Mouse (Mus musculus) liver, adult 2 months (tissue): ENCODE results near the gene Lcn11. TPM values are rescaled to one million over a fixed set of nuclear protein-coding genes. Genes with fewer than 3 reads are reported as not detected.
"Not testable (repeated sequence)": the region's sequence is repeated elsewhere in the genome, so short reads cannot be mapped to it uniquely, and the experiment has no call there.

Source experiments
- DNase-seq: peaks from one replicate; pipeline ENCODE4 v3.0.0-alpha.2; 2011; ENCODE audit warnings: low read depth, low spot score; ENCODE audit errors: extremely low read depth
- H3K27ac ChIP-seq: fragments of 200-500 bp; replicated peaks from 2 replicates; pipeline ENCODE4 v1.5.1; 2012; ENCODE audit warnings: low read depth, mild to moderate bottlenecking, control low read depth, inconsistent platforms, low read length; ENCODE audit not compliant: insufficient read depth
- H3K27me3 ChIP-seq: fragments of 200-500 bp; 2 replicates; pipeline ENCODE4 v1.6.1; 2012; ENCODE audit warnings: mild to moderate bottlenecking, moderate library complexity, low read length, inconsistent platforms; ENCODE audit not compliant: control insufficient read depth, insufficient read depth
- H3K36me3 ChIP-seq: fragments of 200-500 bp; 2 replicates; pipeline ENCODE4 v1.6.1; 2012; ENCODE audit warnings: low read length, inconsistent platforms; ENCODE audit not compliant: control insufficient read depth, insufficient read depth
- H3K4me1 ChIP-seq: fragments of 200-500 bp; 2 replicates; pipeline ENCODE4 v1.6.1; 2011; ENCODE audit warnings: low read length; ENCODE audit not compliant: control insufficient read depth, insufficient read depth
- H3K4me3 ChIP-seq: fragments of 200-500 bp; 2 replicates; pipeline ENCODE4 v1.5.1; 2011; ENCODE audit warnings: low read depth, mild to moderate bottlenecking, control low read depth, low read length, moderate library complexity; ENCODE audit not compliant: insufficient read depth
- H3K79me2 ChIP-seq: fragments of 200-500 bp; 2 replicates; pipeline ENCODE4 v1.6.1; 2012; ENCODE audit warnings: inconsistent platforms, mild to moderate bottlenecking, low read length, moderate library complexity; ENCODE audit not compliant: control insufficient read depth, insufficient read depth
- H3K9ac ChIP-seq: fragments of 200-500 bp; 2 replicates; pipeline ENCODE4 v1.6.1; 2012; ENCODE audit warnings: low read depth, mild to moderate bottlenecking, control low read depth, inconsistent platforms, low read length
- CTCF ChIP-seq: fragments of 200-500 bp; IDR thresholded peaks from 2 replicates; pipeline ENCODE4 v1.5.1; 2011; ENCODE audit warnings: low read depth, low read length, control low read depth
- POLR2A ChIP-seq: fragments of 200-500 bp; IDR thresholded peaks from 2 replicates; pipeline ENCODE4 v1.6.1; 2011; ENCODE audit warnings: low read length, control low read depth; ENCODE audit not compliant: insufficient read depth; ENCODE audit errors: extremely low read depth
- WGBS: fragments of 180-500 bp; shearing (Covaris S2); methylation state at CpG from one replicate; pipeline ENCODE4 v1.1.7; 2018; 5-methylcytosine and 5-hydroxymethylcytosine counted together
- polyA plus RNA-seq: library from polyadenylated mRNA; depleted of rRNA; stranded (reverse); fragments of >200 nt; gene quantifications from 2 replicates; pipeline ENCODE4 v1.2.3, GENCODE M21; 2012; rRNA removed
- total RNA-seq: library from RNA; depleted of rRNA; stranded (reverse); fragments of >200 nt; gene quantifications from 2 replicates; pipeline ENCODE4 v1.2.3, GENCODE M21; 2014; rRNA removed

The Lcn11 gene
- total and polyA plus RNA-seq, 2 experiments, result not detected

DNA sequence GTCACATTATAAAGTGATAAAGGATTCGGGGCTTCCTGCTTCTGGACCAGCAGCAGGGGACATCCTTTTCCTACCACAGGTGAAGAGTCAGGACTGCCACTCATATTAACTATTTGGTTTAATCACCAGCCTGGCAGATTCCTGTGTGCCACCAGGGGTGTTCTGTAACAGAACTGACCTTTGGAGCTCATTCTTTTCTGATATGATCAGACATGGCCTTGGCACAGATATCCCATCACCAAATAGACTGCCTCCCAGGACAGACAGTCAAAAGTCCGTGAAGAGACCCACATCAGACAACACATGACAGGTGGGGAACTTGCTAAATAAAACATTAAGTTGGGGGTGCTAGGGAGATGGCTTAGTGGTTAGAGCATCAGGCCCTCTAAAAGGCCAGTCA lies 34.9 kb downstream of the Lcn11 start:
- H3K4me1 ChIP-seq, result peaks cover 5% of the 10 kb centered on the region
- no peak overlapping the region for H3K27ac ChIP-seq
- no peaks in the 10 kb centered on the region for H3K27me3 ChIP-seq
- H3K4me3 ChIP-seq, result no peak overlapping the region
- WGBS, result 38% methylated on average over 2 of the region's 2 CpGs
- H3K36me3 ChIP-seq, result no peaks in the 10 kb centered on the region
- DNase-seq, result peak; percentile 70
- no peaks in the 10 kb centered on the region for H3K79me2 ChIP-seq
- H3K9ac ChIP-seq, result no peak overlapping the region
- TF ChIP-seq CTCF (no peak), POLR2A (no peak)

DNA sequence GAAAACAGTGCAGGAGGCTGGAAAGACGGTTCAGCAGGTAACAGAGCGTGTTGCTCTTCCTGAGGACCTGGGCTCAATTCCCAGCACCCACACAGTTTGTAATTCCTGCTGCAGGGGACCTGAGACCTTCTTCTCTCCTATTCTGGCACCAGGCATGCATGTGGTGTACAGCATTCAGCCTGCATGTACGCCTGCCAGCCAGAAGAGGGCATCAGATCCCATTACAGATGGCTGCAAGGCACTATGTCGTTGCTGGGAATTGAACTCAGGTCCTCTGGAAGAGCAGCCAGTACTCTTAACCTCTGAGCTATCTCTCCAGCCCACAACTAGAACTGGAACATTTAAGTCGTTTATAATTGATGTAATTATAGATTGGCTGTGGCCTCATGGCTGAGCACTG lies 36.5 kb downstream of the Lcn11 start:
- no peak overlapping the region for H3K27ac ChIP-seq
- no peaks in the 10 kb centered on the region for H3K79me2 ChIP-seq
- no peak overlapping the region for H3K9ac ChIP-seq
- no peak for DNase-seq
- H3K36me3 ChIP-seq, result no peaks in the 10 kb centered on the region
- peak; percentile 42; the same call in 1 of the 2 replicates for TF ChIP-seq CTCF
- TF ChIP-seq POLR2A, result no peak
- no peak overlapping the region for H3K4me3 ChIP-seq
- peaks cover 5% of the 10 kb centered on the region for H3K4me1 ChIP-seq
- WGBS, result 92% methylated on average over 5 of the region's 5 CpGs
- no peaks in the 10 kb centered on the region for H3K27me3 ChIP-seq

DNA sequence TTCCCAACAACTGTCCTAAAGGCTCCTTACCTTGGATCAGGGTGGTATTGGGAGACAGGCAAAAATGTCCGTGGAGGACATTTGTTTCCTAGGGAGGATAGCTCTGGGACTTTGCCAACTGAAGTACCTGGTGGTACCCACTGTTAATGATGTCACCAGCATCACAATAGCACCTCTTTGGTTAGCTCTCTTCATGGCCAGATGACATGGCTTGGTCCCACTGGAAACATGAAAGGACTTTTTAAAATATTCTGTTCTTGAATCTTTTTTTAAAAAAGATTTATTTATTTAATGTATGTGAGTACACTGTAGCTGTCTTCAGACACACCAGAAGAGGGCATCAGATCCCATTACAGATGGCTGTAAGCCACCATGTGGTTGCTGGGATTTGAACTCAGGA lies 38.9 kb downstream of the Lcn11 start, which contains the start of gene Glt6d1:
Glt6d1 (minus strand) TSS at position 101 of the 400 bp plus-strand sequence.
- not testable (repeated sequence) for H3K36me3 ChIP-seq, H3K27ac ChIP-seq, H3K9ac ChIP-seq, H3K4me3 ChIP-seq, DNase-seq, H3K27me3 ChIP-seq, H3K79me2 ChIP-seq, H3K4me1 ChIP-seq
- WGBS, result 85% methylated on average over 1 of the region's 1 CpGs

DNA sequence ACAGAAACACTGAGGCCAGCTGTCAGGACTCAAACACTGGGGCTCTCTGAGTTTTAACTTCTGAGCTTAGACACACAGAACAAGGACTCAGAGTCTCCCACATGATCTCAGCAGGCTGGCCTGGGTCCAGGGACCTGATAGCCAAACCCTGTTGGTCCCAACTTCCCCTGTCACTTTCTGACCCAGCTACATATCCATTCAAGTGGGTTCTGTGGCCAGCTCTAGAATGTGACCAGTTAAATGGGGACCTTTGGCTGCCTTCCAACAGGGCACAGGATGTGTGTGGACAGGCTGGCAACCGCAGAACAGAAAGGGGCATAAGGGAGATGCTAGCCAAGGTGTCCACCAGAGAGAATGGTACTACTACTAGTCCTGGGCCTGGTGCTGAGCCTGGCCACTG lies 46.0 kb downstream of the Lcn11 start, which contains the start of gene Lcn9:
Lcn9 (plus strand) TSS at position 348 of the 400 bp plus-strand sequence.
- H3K4me1 ChIP-seq, result no peaks in the 10 kb centered on the region
- TF ChIP-seq CTCF (no peak), POLR2A (no peak)
- DNase-seq, result no peak
- no peak within 1 kb of the TSS for H3K9ac ChIP-seq
- H3K4me3 ChIP-seq, result no peak within 1 kb of the TSS
- H3K27me3 ChIP-seq, result peaks cover 3% of the 10 kb centered on the region; the same call in 1 of the 2 replicates
- H3K36me3 ChIP-seq, result no peaks in the 10 kb centered on the region
- no peak within 1 kb of the TSS for H3K27ac ChIP-seq
- WGBS, result 74% methylated on average over 1 of the region's 1 CpGs
- H3K79me2 ChIP-seq, result no peaks in the 10 kb centered on the region

DNA sequence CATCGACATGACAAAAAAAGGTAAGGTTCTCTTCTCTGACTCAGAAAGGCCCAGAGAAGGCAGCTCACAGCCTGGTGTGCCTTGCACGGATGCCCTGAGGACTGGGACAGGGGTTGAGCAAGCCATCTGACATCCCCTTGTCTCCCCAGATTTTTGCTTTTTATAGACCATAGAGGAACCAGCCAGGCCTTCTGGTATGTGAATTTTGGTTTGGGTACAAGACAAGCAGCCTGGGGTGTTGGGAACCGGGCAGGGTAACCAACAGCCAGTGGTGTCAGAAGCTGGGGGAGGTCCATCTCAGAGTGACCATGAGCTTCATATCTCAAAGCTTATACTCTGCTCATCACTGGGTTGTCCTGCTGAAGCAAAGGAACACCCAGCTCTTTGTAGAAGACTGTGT lies 47.9 kb downstream of the Lcn11 start:
- no peaks in the 10 kb centered on the region for H3K79me2 ChIP-seq
- TF ChIP-seq POLR2A (no peak), CTCF (no peak)
- H3K4me3 ChIP-seq, result no peak overlapping the region
- H3K27me3 ChIP-seq, result peaks cover 3% of the 10 kb centered on the region; the same call in 1 of the 2 replicates
- no peak for DNase-seq
- no peak overlapping the region for H3K9ac ChIP-seq
- WGBS, result 80% methylated on average over 3 of the region's 3 CpGs
- no peak overlapping the region for H3K27ac ChIP-seq
- no peaks in the 10 kb centered on the region for H3K4me1 ChIP-seq
- H3K36me3 ChIP-seq, result no peaks in the 10 kb centered on the region

DNA sequence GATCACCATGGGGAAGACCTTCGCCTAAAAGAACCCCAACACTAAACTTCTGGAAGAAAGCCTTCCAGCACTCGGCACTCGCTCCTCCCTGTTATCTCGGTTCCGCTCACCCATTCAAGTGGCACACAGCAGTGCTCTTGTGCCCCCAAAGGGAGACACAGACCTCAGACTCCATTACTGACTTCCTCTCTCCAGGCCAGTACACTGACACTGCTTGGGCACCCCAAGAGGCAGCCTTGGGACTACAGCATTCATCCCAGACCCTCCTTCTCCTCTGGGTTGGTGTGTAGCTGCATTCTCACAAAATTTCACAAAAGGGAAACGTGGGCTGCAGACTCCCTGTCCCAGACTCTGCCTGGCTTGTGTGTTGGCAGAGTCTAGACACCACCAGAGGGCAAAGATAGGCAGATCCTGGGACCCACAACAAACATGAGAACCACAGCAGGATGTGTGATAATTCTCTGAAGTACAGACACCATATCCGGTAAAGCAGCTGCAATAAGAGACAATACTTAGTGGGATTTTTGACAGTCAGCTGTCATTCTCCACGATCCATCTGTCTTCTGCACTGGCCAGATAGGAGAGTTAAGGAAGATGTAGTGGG lies 51.6 kb downstream of the Lcn11 start:
- no peak for TF ChIP-seq CTCF
- TF ChIP-seq POLR2A, result no peak
- no peak overlapping the region for H3K4me3 ChIP-seq
- H3K27ac ChIP-seq, result no peak overlapping the region
- H3K27me3 ChIP-seq, result no peaks in the 10 kb centered on the region
- no peak for DNase-seq
- no peak overlapping the region for H3K9ac ChIP-seq
- H3K36me3 ChIP-seq, result no peaks in the 10 kb centered on the region
- H3K79me2 ChIP-seq, result no peaks in the 10 kb centered on the region
- no peaks in the 10 kb centered on the region for H3K4me1 ChIP-seq
- WGBS, result 72% methylated on average over 8 of the region's 8 CpGs

Other genes starting within 250 kb of the Lcn11 start
- gene Traf2, start 230.1 kb upstream of the Lcn11 start, total RNA-seq, result 4.0 and 5.2 TPM in 2 replicates
- 7.0 and 9.9 TPM in 2 replicates for gene Traf2, start 230.1 kb upstream of the Lcn11 start, polyA plus RNA-seq
- gene Edf1, start 219.2 kb upstream of the Lcn11 start, total RNA-seq, result 206 and 247 TPM in 2 replicates
- gene Edf1, start 219.2 kb upstream of the Lcn11 start, polyA plus RNA-seq, result 153 and 186 TPM in 2 replicates
- 7.5 and 7.8 TPM in 2 replicates for gene Mamdc4, start 202.2 kb upstream of the Lcn11 start, total RNA-seq
- gene Mamdc4, start 202.2 kb upstream of the Lcn11 start, polyA plus RNA-seq, result 1.5 and 2.0 TPM in 2 replicates
- gene Phpt1, start 201.8 kb upstream of the Lcn11 start, total RNA-seq, result 6.7 and 8.2 TPM in 2 replicates
- 38.3 and 39.4 TPM in 2 replicates for gene Phpt1, start 201.8 kb upstream of the Lcn11 start, polyA plus RNA-seq
- gene Ajm1, start 195.3 kb upstream of the Lcn11 start, total RNA-seq, result not detected in 2 replicates
- 0.06 and 0.07 TPM in 2 replicates for gene Ajm1, start 195.3 kb upstream of the Lcn11 start, polyA plus RNA-seq
- 11.7 and 15.4 TPM in 2 replicates for gene Rabl6, start 168.5 kb upstream of the Lcn11 start, total RNA-seq
- 20.6 and 29.6 TPM in 2 replicates for gene Rabl6, start 168.5 kb upstream of the Lcn11 start, polyA plus RNA-seq
- under 0.01 and 0.07 TPM in 2 replicates for gene Ccdc183, start 159.3 kb upstream of the Lcn11 start, total RNA-seq
- 0.06 TPM in 1 of 2 replicates, not detected in the other for gene Ccdc183, start 159.3 kb upstream of the Lcn11 start, polyA plus RNA-seq
- gene Tmem141, start 155.0 kb upstream of the Lcn11 start, total RNA-seq, result 40.0 and 40.9 TPM in 2 replicates
- 28.5 and 30.9 TPM in 2 replicates for gene Tmem141, start 155.0 kb upstream of the Lcn11 start, polyA plus RNA-seq
- 35.4 and 63.2 TPM in 2 replicates for gene Fcna, start 149.0 kb upstream of the Lcn11 start, total RNA-seq
- gene Fcna, start 149.0 kb upstream of the Lcn11 start, polyA plus RNA-seq, result 27.1 and 36.5 TPM in 2 replicates
- gene Lcn8, start 123.9 kb upstream of the Lcn11 start, total RNA-seq, result not detected in 2 replicates
- gene Lcn8, start 123.9 kb upstream of the Lcn11 start, polyA plus RNA-seq, result not detected in 2 replicates
- gene Lcn5, start 119.1 kb upstream of the Lcn11 start, total RNA-seq, result not detected in 2 replicates
- gene Lcn5, start 119.1 kb upstream of the Lcn11 start, polyA plus RNA-seq, result not detected in 2 replicates
- not detected in 2 replicates for gene Lcn6, start 100.2 kb upstream of the Lcn11 start, total RNA-seq
- gene Lcn6, start 100.2 kb upstream of the Lcn11 start, polyA plus RNA-seq, result not detected in 2 replicates
- gene Lcn10, start 94.3 kb upstream of the Lcn11 start, total RNA-seq, result not detected in 2 replicates
- gene Lcn10, start 94.3 kb upstream of the Lcn11 start, polyA plus RNA-seq, result not detected in 2 replicates
- not detected in 2 replicates for gene Obp2a, start 77.0 kb upstream of the Lcn11 start, total RNA-seq
- not detected in 2 replicates for gene Obp2a, start 77.0 kb upstream of the Lcn11 start, polyA plus RNA-seq
- 1.0 and 1.9 TPM in 2 replicates for gene Bmyc, start 70.3 kb upstream of the Lcn11 start, total RNA-seq
- gene Bmyc, start 70.3 kb upstream of the Lcn11 start, polyA plus RNA-seq, result 4.7 and 6.8 TPM in 2 replicates
- gene Obp2b, start 40.0 kb upstream of the Lcn11 start, total RNA-seq, result not detected in 2 replicates
- gene Obp2b, start 40.0 kb upstream of the Lcn11 start, polyA plus RNA-seq, result not detected in 2 replicates
- not detected in 2 replicates for gene Lcn3, start 11.4 kb upstream of the Lcn11 start, total RNA-seq
- gene Lcn3, start 11.4 kb upstream of the Lcn11 start, polyA plus RNA-seq, result not detected in 2 replicates
- not detected in 2 replicates for gene Gm13539, start 5.2 kb downstream of the Lcn11 start, total RNA-seq
- gene Gm13539, start 5.2 kb downstream of the Lcn11 start, polyA plus RNA-seq, result not detected in 2 replicates
- not detected in 2 replicates for gene Glt6d1, start 38.8 kb downstream of the Lcn11 start, total RNA-seq
- gene Glt6d1, start 38.8 kb downstream of the Lcn11 start, polyA plus RNA-seq, result not detected in 2 replicates
- gene Lcn9, start 46.1 kb downstream of the Lcn11 start, total RNA-seq, result not detected in 2 replicates
- gene Lcn9, start 46.1 kb downstream of the Lcn11 start, polyA plus RNA-seq, result not detected in 2 replicates
- not detected in 2 replicates for gene Sohlh1, start 70.2 kb downstream of the Lcn11 start, total RNA-seq
- gene Sohlh1, start 70.2 kb downstream of the Lcn11 start, polyA plus RNA-seq, result not detected in 2 replicates
- under 0.01 TPM in 1 of 2 replicates, not detected in the other for gene Kcnt1, start 86.7 kb downstream of the Lcn11 start, total RNA-seq
- 0.02 and 0.11 TPM in 2 replicates for gene Kcnt1, start 86.7 kb downstream of the Lcn11 start, polyA plus RNA-seq
- 5.4 and 9.0 TPM in 2 replicates for gene Camsap1, start 206.3 kb downstream of the Lcn11 start, total RNA-seq
- 2.4 and 2.5 TPM in 2 replicates for gene Camsap1, start 206.3 kb downstream of the Lcn11 start, polyA plus RNA-seq
- 25.4 and 28.4 TPM in 2 replicates for gene Ubac1, start 244.7 kb downstream of the Lcn11 start, total RNA-seq
- gene Ubac1, start 244.7 kb downstream of the Lcn11 start, polyA plus RNA-seq, result 22.4 and 23.9 TPM in 2 replicates